Mouse (Mus musculus) macrophage (primary cell): ENCODE measurements around the gene Ccdc113. TPM values are rescaled to one million over a fixed set of nuclear protein-coding genes. Genes with fewer than 3 reads are reported as not detected.

Source experiments
- H3K27ac ChIP-seq: fragments of 350-480 bp; formaldehyde crosslinking; 2 replicates; pipeline ENCODE4 v1.9.0; 2021
- H3K36me3 ChIP-seq: fragments of 350-480 bp; formaldehyde crosslinking; 2 replicates; pipeline ENCODE4 v1.9.0; 2021; ENCODE audit errors: inconsistent target
- H3K4me3 ChIP-seq: fragments of 350-480 bp; formaldehyde crosslinking; 2 replicates; pipeline ENCODE4 v1.9.0; 2021; ENCODE audit errors: inconsistent target
- H3K79me2 ChIP-seq: fragments of 350-480 bp; formaldehyde crosslinking; 2 replicates; pipeline ENCODE4 v1.9.0; 2021; ENCODE audit errors: inconsistent target
- WGBS: methylation state at CpG from one replicate; pipeline ENCODE4 v1.1.7; 2026; ENCODE audit warnings: inconsistent platforms; ENCODE audit not compliant: missing documents; 5-methylcytosine and 5-hydroxymethylcytosine counted together
- polyA plus RNA-seq: library from polyadenylated mRNA; stranded (reverse); fragments of 250-400 nt; gene quantifications from 3 replicates; pipeline ENCODE4 v1.2.4, GENCODE M21; 2018; ENCODE audit warnings: inconsistent platforms
- total RNA-seq, 78 experiments: library from RNA; depleted of rRNA; stranded (reverse); fragments of 250-400 nt; gene quantifications; 1 replicate in 9 of 78; 2 replicates in 24 of 78; 3 replicates in 43 of 78; 4 replicates in 2 of 78; pipeline ENCODE4 v1.2.4; 2018; ENCODE audit warnings: inconsistent platforms in 56 of 78

Ccdc113 gene
- not detected for total RNA-seq (2018; cell fraction: chromatin; rRNA removed)
- not detected for total RNA-seq (2018; cell fraction: cytosol; rRNA removed)
- not detected for total RNA-seq (2018; cell fraction: nucleus; rRNA removed)
- polyA plus RNA-seq = not detected in 3 replicates

GRCm38 (mm10) chr8:95533584-95534387, at the start of gene Ccdc113:
TSS of gene Ccdc113 (plus strand) at chr8:95534085.
- 6% methylated on average over 31 of the region's 33 CpGs for WGBS
- Histone ChIP-seq H3K4me3 (peak within 1 kb of the TSS; percentile 11; the same call in 1 of the 2 replicates), H3K36me3 (no peaks in the 10 kb centered on the region), H3K27ac (no peak within 1 kb of the TSS), H3K79me2 (no peaks in the 10 kb centered on the region)

- Histone ChIP-seq H3K4me3 (peak overlapping the region; percentile 47), H3K36me3 (peaks cover 23% of the 10 kb centered on the region), H3K27ac (no peak overlapping the region), H3K79me2 (peaks cover 50% of the 10 kb centered on the region)
- under 1% methylated on average over 74 of the region's 95 CpGs for WGBS
These were observed 45.8 kb upstream of the Ccdc113 start for GRCm38 (mm10) chr8:95487800-95488697.

DNA sequence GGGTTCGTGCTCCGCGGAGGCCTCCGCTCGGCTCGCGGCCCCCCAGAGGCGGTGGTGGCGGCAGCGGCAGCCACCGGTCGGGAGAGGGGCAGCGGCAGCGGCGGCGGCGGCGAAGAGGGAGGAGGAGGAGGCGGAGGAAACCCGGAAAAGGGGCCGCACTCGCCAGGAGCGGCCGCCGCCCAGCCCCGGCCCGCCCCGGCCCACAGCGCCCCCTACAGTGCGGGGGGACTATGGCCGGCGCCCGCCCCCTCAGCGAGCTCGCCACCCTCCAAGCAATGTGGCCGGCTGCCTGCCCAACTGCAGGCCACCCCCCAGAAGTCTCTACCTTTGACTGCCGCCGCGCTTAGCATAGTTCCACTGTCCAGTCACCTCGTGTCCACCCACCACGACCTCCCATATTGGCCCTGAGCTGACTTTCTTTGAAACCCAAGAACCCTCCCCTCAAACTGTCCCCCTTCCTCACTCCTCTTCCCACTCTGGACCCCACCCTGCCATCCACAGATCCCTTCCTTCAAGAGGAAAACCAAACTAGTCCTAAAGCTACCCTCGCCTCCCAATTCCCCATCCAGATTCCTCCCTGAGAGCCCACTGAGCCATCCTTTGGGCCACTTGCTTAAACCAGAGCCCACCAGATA, 45.1 kb upstream of the Ccdc113 start:
- H3K79me2 ChIP-seq = peaks cover 42% of the 10 kb centered on the region
- no peak overlapping the region for H3K27ac ChIP-seq
- H3K4me3 ChIP-seq = peak overlapping the region; percentile 14; the same call in 1 of the 2 replicates
- peaks cover 17% of the 10 kb centered on the region for H3K36me3 ChIP-seq
- 4% methylated on average over 32 of the region's 42 CpGs for WGBS

DNA sequence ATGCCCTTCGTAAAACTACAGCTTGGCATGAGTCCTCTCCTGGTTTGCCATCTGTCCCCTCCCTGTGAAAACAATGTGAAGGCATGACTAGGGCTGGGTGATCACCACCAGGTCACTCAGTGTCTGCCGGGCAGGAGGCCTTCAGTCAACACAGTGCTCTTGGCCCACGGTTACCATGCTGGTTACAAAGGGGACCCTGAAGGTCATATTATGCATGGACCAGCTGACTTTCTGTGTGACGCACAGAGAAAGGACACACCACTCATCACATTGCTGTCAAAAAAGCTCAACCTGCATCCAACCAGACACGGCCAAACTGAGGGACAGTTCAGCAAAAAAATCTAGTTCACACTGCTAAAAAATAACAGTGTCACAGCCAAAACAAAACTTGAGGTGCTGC, 43.9 kb upstream of the Ccdc113 start, which contains the start of gene Csnk2a2:
Gene Csnk2a2 (minus strand): TSS at position 34 of the 400 bp plus-strand sequence.
- H3K27ac ChIP-seq = no peak within 1 kb of the TSS
- H3K4me3 ChIP-seq = peak within 1 kb of the TSS; percentile 14; the same call in 1 of the 2 replicates
- H3K36me3 ChIP-seq = peaks cover 7% of the 10 kb centered on the region
- peaks cover 30% of the 10 kb centered on the region for H3K79me2 ChIP-seq
- WGBS = 92% methylated on average over 5 of the region's 5 CpGs

GRCm38 (mm10) chr8:95492057-95492456, 41.8 kb upstream of the Ccdc113 start:
- H3K27ac ChIP-seq = no peak overlapping the region
- peaks cover 10% of the 10 kb centered on the region for H3K79me2 ChIP-seq
- no peak overlapping the region for H3K4me3 ChIP-seq
- WGBS = 73% methylated on average over 4 of the region's 4 CpGs
- H3K36me3 ChIP-seq = no peaks in the 10 kb centered on the region

GRCm38 (mm10) chr8:95495444-95495843, 38.4 kb upstream of the Ccdc113 start:
- Histone ChIP-seq H3K79me2 (no peaks in the 10 kb centered on the region), H3K4me3 (no peak overlapping the region), H3K36me3 (no peaks in the 10 kb centered on the region), H3K27ac (no peak overlapping the region)
- WGBS = 90% methylated on average over 5 of the region's 6 CpGs

- Histone ChIP-seq H3K4me3 (no peak overlapping the region), H3K27ac (no peak overlapping the region), H3K36me3 (no peaks in the 10 kb centered on the region), H3K79me2 (no peaks in the 10 kb centered on the region)
- 36% methylated on average over 3 of the region's 3 CpGs for WGBS
These were observed 37.5 kb upstream of the Ccdc113 start for GRCm38 (mm10) chr8:95496420-95496819.

DNA sequence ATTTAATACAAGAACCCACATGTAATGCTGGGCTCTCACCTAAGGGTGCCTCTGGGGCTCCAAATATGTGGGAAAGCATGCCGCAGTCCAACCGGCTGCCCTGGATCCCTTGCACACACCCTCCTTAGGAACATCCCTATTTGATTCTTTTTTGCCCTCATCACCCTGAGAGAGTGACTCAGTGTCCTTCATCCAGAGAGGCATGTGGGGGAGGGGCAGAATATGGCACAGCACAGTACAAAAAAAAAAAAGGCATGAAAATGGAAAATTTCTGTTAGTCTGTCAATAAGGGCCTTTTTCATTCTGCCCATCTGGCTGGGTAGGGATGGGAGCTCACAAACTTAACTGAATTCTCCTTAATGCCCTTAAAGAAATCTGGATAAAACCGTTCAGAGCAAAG, 36.1 kb upstream of the Ccdc113 start:
- H3K4me3 ChIP-seq = no peak overlapping the region
- H3K36me3 ChIP-seq = no peaks in the 10 kb centered on the region
- WGBS = 87% methylated on average over 3 of the region's 3 CpGs
- no peaks in the 10 kb centered on the region for H3K79me2 ChIP-seq
- no peak overlapping the region for H3K27ac ChIP-seq

- Histone ChIP-seq H3K36me3 (no peaks in the 10 kb centered on the region), H3K4me3 (no peak overlapping the region)
- 79% methylated on average over 4 of the region's 4 CpGs for WGBS
These were observed 34.4 kb upstream of the Ccdc113 start for GRCm38 (mm10) chr8:95499266-95500064.

DNA sequence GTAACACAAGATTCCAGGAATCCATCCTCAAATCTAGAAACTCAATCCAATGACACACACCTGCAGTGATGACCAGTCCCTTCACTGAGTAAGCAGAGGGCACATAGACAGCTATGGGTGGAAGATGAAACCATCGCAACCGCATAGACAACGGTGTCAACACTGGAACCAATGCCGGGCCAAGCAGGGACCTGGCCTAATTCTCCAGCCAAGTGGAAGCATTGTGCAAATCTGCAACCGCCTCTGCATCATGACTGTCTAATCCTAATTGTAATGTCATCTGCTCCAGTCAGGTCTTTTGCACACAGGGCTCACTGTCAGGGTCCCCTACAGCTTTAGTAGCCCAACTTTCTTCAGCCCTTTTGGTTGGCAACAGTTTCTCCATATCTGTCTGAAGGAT, 33.4 kb upstream of the Ccdc113 start:
- H3K27ac ChIP-seq = no peak overlapping the region
- H3K36me3 ChIP-seq = no peaks in the 10 kb centered on the region
- no peak overlapping the region for H3K4me3 ChIP-seq
- 96% methylated on average over 5 of the region's 5 CpGs for WGBS
- no peaks in the 10 kb centered on the region for H3K79me2 ChIP-seq

More at GRCm38 (mm10) chr8:95499266-95500064, 34.4 kb upstream of the Ccdc113 start:
- Histone ChIP-seq H3K79me2 (no peaks in the 10 kb centered on the region), H3K27ac (no peak overlapping the region)

DNA sequence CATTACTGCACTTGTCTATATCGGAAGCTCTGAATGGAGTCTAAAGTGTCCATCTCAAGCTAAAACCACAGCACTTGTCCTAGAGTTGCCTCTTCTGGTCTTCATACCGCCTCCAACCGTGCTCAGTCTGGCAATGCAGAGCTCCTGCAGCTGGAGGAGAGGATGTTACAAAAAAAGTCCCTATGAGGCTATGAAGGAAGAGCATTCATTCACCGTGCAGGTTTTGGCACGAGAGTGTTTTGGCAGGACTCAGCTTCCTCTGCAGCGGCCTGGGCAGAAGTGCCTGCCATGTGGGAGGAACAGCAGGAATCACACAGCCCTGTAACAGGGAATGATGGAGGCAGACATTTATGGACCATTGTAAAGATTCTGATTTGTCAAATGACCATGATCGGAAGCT, 31.5 kb upstream of the Ccdc113 start:
- Histone ChIP-seq H3K4me3 (no peak overlapping the region), H3K36me3 (no peaks in the 10 kb centered on the region), H3K27ac (no peak overlapping the region), H3K79me2 (no peaks in the 10 kb centered on the region)
- WGBS = 78% methylated on average over 7 of the region's 7 CpGs

- H3K79me2 ChIP-seq = no peaks in the 10 kb centered on the region
- H3K27ac ChIP-seq = no peak overlapping the region
- 75% methylated on average over 5 of the region's 5 CpGs for WGBS
- no peaks in the 10 kb centered on the region for H3K36me3 ChIP-seq
- H3K4me3 ChIP-seq = no peak overlapping the region
These were observed 29.1 kb upstream of the Ccdc113 start for GRCm38 (mm10) chr8:95504835-95505234.

- no peaks in the 10 kb centered on the region for H3K79me2 ChIP-seq
- no peaks in the 10 kb centered on the region for H3K36me3 ChIP-seq
- H3K27ac ChIP-seq = no peak overlapping the region
- 89% methylated on average over 3 of the region's 3 CpGs for WGBS
- H3K4me3 ChIP-seq = no peak overlapping the region
These were observed 28.3 kb upstream of the Ccdc113 start for GRCm38 (mm10) chr8:95505606-95506005.
